Mouse (Mus musculus) erythroblast, adult 5-6 weeks (primary cell): ENCODE measurements at regions not wholly inside any gene's neighbourhood (a gene's known extent, or its start where the extent isn't known, plus 50 kb on each side); places are given as distances from the start of the nearest gene placed in this dataset.

Experiments
- ATAC-seq: replicated peaks from 2 replicates; pipeline ENCODE4 v1.8.0; 2016; ENCODE audit warnings: moderate number of reproducible peaks, mild to moderate bottlenecking, moderate TSS enrichment, inconsistent platforms; ENCODE audit not compliant: poor library complexity, low FRiP score, severe bottlenecking

- ATAC-seq, result no peak
Observed at GRCm38 (mm10) chr13:107175891-107176290, 154.0 kb upstream of the Kif2a start.

- ATAC-seq, result no peak
Observed at GRCm38 (mm10) chr13:107168599-107169149, 146.7 kb upstream of the Kif2a start.

GRCm38 (mm10) chr13:107167856-107168598 is 146.1 kb upstream of the Kif2a start:
- ATAC-seq, result no peak

GRCm38 (mm10) chr13:107151548-107151947 is 129.6 kb upstream of the Kif2a start:
- ATAC-seq, result no peak

GRCm38 (mm10) chr13:107141209-107141608 is 119.3 kb upstream of the Kif2a start:
- no peak for ATAC-seq

- ATAC-seq, result no peak
Observed at GRCm38 (mm10) chr13:107134125-107134524, 112.2 kb upstream of the Kif2a start.

- no peak for ATAC-seq
Observed at GRCm38 (mm10) chr13:107126636-107127035, 104.7 kb upstream of the Kif2a start.

GRCm38 (mm10) chr13:107124130-107124668 is 102.3 kb upstream of the Kif2a start:
- ATAC-seq, result no peak

- peak; percentile 80 for ATAC-seq
Observed at GRCm38 (mm10) chr13:107113949-107114690, 92.2 kb upstream of the Kif2a start.

- ATAC-seq, result no peak
Observed at GRCm38 (mm10) chr13:107108045-107108444, 86.1 kb upstream of the Kif2a start.

GRCm38 (mm10) chr13:107107572-107107971 is 85.6 kb upstream of the Kif2a start:
- no peak for ATAC-seq

- ATAC-seq, result no peak
Observed at GRCm38 (mm10) chr13:107105510-107105909, 83.6 kb upstream of the Kif2a start.

GRCm38 (mm10) chr13:107101598-107101997 is 79.7 kb upstream of the Kif2a start:
- peak; percentile 74 for ATAC-seq

GRCm38 (mm10) chr13:107100852-107101325 is 79.0 kb upstream of the Kif2a start:
- peak; percentile 86 for ATAC-seq

- peak; percentile 38 for ATAC-seq
Observed at GRCm38 (mm10) chr13:107100116-107100515, 78.2 kb upstream of the Kif2a start.

GRCm38 (mm10) chr13:107097005-107097404 is 75.1 kb upstream of the Kif2a start:
- ATAC-seq, result no peak

GRCm38 (mm10) chr13:107094976-107095716 is 73.2 kb upstream of the Kif2a start:
- no peak for ATAC-seq

- ATAC-seq, result no peak
Observed at GRCm38 (mm10) chr13:107094487-107094886, 72.6 kb upstream of the Kif2a start.

- ATAC-seq, result 0 out of 2 replicates have a peak, but pooled peaks have one; percentile 40
Observed at GRCm38 (mm10) chr13:107093683-107094082, 71.8 kb upstream of the Kif2a start.

GRCm38 (mm10) chr13:107088198-107088597 is 66.3 kb upstream of the Kif2a start:
- no peak for ATAC-seq
